Mouse (Mus musculus): ENCODE results near the gene Mtrf1.
"Not testable (repeated sequence)": the region's sequence is repeated elsewhere in the genome, so short reads cannot be mapped to it uniquely, and the experiment has no call there.

Gene Mtrf1

DNA sequence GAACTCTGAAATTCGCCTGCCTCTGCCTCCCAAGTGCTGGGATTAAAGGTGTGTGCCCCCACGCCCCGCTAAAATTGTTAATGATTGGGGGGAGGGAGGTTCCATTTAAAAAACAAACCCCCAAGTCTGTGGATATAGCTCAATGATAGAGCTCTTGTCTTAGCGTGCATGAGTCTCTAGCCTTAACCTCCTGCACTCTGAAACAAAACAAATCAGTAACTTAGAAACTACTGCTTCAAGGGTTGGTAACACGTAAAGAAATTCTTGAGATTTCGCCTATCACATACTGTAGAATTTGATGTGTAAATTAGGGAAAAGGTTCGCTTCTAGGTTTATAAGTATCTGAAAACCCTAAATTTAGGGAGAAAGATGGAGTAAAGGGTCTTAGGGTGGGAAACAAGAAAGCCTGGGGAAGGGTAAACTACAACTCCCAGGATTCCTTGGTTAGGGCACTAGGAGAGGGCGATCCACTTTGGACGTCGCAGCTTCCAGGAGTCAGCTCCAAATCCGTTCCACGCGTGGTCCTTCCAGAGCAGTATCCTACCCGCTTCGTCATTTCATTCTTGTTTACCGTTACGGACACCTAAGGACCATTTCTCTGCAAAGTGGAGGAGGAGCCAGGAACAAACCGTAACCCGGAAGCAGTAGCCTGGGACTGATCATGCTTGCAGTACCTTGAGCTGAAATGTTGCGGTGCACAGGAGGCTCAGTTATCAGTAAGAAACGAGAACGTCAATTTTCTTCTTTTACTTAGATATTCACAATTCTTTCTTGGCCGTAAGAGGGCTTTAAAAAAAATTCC is at the start of gene Mtrf1:
Mtrf1 (plus strand) TSS at position 452 of the 802 bp plus-strand sequence.
- peak; percentile 72 for DNase-seq (ENCODE audit: low spot score)

DNA sequence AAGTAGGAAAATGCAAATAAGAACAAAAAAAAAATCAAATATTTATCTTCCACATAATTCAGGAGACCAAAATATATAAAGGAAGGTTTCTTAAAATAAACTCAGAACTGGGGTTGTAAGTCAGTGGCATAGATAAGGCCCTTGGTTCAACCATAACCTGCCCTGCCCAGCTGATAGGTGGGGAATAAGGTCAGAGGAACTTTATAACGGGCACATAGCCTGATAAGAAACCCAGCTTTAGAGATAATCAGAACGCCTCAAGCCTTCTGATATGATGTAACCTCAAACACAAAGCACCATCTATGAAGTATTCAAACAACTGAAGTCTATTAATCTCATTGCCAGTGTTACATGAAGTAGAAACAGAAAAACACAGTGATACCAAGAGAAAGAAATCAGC is 39.5 kb upstream of the Mtrf1 start:
- no peak for DNase-seq (ENCODE audit: low spot score)

DNA sequence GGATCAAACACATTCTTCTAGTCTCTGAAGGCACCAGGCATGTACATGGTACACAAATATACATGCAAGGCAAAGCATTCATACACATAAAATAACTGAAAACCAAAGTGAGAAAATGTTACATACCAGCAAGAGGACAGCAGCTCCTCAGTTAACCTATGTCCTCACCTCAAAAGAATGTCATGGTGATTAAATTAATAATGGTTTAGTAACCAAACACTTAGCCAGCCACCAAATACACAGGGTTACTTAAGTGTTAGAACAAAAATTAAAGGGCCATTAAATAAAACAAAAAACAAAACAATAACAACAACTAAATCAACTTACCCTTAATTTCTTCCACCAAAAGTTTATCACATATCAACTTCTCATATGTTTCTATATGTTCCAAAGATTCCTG is 20.5 kb upstream of the Mtrf1 start:
- DNase-seq (ENCODE audit: low spot score), result no peak

DNA sequence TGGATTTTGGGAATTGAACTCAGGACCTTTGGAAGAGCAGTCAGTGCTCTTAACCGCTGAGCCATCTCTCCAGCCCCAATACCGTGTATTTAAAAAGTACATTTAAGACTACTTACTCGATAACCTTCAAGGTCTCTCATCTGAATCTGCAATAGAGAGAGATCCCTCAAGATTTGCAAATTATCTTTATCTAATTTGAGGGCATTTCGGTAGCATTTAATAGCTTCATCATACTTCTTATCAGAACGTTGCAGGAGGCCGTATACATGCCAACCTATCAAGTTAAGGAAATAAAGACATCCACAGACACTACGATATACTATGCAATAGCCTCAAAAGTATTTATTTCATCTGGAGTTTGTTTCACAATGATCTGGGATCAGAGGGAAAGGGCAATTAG is 14.5 kb upstream of the Mtrf1 start:
- no peak for DNase-seq (ENCODE audit: low spot score)

DNA sequence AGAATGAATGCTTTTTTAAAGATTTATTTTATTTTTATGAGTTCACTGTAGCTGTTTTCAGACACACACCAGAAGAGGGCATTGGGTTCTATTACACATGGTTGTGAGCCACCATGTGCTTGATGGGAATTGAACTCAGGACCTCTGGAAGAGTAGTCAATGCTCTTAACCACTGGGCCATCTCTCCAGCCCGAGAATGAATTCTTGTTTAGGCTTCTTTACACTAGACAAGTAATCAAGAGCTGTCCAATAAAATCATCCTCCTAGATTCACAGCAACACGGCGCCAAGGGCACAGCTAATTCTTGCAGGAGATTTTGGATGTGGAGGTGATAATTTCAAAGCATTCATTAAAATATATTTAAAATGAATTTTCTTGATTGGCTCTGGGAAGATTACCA is 9.3 kb upstream of the Mtrf1 start:
- no peak for DNase-seq (ENCODE audit: low spot score)

DNA sequence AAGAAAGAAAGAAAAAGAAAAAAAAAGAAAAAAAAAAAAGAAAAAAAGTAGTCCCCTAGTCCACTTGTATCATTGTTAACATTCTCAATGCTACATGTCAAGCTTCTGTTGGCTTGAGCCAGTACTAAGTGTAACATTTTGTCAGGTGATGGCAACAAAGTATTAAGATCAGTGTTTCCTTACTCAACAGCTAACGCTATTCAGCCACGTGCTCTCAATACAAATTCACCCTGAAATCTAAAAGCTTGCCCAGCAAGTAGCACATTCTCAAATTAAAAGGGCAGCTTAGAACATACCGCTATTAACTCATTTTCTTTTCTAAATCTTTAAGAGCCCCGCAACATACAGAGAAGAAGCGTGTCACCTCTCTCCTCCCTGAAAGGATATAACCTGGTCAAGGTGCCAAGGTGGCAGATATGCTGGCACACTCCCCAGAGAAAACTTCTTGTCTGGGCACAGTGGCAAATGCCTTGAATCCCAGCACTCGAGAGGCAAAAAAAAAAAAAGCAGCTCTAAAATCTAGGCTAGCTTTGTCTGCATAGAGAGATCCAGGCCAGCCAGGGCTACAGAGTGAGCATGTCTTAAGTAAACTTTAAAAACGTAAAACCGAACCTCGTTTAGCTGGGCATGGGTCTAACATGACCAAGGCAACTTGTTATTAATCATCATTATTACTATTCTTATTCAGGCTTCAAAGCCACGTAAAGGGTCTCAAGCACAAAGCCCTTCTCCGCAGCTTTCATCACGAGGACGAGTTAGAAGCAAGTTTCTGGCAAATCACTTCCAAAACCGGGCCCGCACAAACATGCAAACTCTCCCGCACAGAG is 7.9 kb upstream of the Mtrf1 start:
- DNase-seq (ENCODE audit: low spot score), result no peak

DNA sequence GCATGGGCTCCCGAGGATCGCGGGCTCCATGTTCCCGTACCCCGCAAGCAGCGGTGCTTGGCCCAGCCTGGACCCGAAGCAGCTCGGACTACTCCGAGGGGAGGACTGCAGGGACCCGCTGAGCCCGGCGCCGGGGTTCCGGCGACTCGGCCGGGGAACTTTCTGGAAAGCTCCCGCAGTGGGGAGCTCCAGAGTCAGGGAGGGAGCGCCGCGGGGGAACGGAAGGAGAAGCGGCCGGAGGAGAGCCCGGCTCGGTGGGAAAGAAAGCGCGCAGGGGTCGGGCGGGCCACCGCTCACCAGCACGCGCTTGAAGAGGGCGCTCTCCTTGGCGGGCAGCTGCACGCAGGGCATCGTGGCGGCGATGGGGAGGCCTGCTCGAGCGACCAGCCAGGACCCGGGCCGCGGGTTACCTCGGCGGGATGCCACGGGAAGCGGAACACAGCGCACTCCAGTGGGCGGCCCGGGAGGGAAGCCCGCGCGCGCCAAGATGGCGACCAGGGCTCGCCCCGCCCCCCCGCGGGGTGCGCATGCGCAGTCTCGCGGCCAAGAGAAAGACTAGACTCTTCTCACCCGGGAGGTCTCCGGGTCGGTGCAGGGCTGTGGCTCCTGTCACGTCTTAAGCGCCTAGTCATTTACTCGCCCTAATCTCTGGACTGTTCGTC is 7.2 kb upstream of the Mtrf1 start, which contains the start of gene Naa16:
Naa16 (minus strand) TSS at position 514 of the 662 bp plus-strand sequence.
- DNase-seq (ENCODE audit: low spot score), result peak; percentile 86

DNA sequence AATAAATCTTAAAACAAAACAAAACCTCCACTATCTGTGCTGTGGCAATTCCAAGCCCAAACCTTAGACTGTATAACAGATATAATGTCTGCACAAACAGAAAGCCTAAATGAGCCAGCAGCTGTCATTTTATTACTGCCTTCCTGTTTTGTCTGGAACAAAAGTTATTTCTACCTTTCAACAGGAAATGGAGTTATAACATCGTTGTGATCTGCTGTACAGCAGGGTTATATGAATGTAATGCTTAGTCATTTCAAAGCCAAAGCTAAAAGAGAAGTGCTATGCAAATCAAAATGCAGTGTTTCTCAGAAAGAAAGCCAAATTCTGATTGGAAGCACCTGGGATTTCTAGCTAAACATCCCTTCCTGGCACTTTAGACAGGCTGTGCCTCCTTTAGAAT is 4.3 kb upstream of the Mtrf1 start:
- DNase-seq (ENCODE audit: low spot score), result no peak

DNA sequence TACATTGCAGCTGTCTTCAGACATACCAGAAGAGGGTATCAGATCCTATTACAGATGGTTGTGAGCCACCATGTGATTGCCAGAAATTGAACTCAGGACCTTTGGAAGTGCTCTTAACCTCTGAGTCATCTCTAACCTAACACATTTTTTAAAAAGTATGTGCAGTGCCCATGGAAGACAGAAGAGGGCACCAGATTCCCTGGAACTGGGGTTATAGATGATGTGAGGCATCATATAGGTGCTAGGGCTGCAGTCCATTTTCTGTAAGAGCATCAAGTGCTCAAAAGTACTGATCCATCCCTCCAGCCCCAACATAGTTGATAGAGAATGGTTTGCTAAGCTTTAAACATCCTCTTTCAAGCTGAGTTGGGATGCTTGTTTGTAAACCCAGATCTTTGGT is 3.0 kb upstream of the Mtrf1 start:
- DNase-seq (ENCODE audit: low spot score), result no peak

DNA sequence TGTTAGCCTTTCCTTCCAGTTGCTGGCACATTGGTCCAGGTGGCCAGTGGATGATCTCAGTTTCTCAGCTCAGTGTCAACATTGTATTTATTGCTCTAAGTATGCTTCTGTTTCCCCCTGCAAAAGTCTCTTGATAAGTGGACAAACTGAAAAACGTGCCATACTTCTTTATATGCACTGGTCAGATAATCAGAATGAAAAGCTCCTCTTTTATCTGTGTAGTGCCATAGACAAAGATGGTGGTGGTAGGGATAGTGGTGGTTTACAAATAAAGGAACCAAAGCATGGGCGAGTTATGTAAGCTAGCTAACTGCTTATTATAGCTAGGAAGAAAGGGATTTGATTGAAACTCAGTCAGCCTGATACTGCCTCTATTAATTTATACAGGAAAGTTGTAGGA is 10.1 kb downstream of the Mtrf1 start:
- no peak for DNase-seq (ENCODE audit: low spot score)

DNA sequence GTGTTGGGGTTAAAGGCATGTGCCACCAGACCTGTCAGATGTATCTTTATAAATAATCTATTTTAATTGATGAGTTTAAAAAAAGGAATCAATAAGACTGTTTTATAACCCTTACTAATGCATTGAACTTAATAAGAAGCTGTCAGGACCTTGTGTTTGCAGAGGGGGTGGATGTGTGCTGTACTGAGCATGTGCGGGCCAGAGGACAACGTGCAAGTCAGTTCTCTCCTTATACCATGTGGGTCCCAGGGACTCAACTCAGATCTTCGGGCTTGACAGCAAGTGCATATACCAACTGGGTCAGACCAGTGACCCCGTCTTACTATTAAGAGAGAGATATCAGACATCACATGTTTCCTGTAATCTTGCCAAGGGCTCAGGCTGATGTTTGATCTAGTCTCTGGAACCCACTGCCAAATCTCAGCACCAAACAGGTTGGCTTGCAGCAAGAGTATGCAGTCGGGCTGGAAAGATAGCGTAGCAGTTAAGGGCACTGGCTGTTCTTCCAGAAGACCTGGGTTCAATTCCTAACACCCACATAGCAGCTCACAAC is 11.8 kb downstream of the Mtrf1 start:
- no peak for DNase-seq (ENCODE audit: low spot score)

DNA sequence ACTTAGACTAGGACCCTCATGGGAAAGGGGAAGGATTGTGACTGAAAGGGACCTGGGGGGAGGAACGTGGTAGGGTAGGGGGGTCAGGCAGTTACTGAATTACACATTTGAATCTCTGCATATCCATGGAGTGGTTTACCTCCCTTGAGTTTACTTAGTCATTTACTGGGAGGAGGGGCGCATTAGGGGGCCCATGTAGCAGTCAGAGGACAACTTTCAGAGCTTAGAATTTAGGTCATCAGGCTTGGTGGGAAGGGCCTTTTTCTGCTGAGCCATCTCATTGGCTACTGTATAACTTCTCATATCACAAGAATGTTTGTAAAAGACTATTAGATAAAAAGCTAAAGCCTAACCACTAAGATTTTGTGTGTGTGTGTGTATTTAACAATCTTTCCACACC is 13.1 kb downstream of the Mtrf1 start:
- no peak for DNase-seq (ENCODE audit: low spot score)

DNA sequence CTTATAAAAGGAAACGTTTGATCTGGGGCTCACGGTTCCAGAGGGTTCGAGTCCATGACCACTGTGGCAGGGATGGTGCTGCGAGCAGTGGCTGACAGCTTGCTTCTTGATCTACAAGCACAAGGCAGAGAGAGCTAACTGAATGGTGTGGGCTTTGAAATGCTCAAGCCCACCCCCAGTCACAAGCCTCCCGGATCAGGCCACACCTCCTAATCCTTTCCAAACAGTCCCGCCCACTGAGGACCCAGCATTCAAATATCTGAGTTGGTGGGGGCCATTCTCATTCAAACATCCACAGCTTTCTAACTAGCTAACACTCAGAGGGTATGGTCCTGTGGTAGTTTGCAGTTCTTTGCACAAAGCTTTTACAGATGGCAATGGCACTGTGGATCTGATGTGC is 15.5 kb downstream of the Mtrf1 start:
- DNase-seq (ENCODE audit: low spot score), result no peak

DNA sequence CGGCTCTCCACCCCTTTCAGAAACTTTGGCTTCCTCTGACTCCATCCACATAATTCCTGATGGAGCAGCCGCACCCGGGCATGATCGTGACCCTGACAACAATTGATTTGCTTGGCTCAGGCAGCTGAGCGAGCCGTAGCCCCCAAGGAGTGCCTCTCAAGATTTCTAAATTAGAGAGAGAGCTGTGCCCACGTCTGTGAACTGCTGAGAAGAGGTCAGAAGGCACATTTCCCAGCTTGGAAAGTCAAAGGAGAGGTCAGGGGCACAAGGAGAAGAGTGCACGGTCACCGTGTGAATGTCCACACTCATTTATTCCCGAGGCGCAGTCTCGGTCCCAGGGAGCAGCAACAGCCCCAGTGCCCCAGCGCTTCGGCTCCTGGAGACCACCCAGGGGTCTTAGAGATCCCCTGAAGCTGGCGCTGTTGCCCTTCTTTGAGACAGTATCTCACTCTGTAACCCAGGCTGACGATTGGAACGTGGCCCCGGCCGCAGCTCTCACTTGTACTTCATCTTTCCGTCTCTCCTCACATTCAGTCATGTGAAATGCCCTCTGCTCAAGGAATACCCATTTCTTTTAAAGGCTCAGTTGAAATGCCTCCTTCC is 22.6 kb downstream of the Mtrf1 start:
- no peak for DNase-seq (ENCODE audit: low spot score)

DNA sequence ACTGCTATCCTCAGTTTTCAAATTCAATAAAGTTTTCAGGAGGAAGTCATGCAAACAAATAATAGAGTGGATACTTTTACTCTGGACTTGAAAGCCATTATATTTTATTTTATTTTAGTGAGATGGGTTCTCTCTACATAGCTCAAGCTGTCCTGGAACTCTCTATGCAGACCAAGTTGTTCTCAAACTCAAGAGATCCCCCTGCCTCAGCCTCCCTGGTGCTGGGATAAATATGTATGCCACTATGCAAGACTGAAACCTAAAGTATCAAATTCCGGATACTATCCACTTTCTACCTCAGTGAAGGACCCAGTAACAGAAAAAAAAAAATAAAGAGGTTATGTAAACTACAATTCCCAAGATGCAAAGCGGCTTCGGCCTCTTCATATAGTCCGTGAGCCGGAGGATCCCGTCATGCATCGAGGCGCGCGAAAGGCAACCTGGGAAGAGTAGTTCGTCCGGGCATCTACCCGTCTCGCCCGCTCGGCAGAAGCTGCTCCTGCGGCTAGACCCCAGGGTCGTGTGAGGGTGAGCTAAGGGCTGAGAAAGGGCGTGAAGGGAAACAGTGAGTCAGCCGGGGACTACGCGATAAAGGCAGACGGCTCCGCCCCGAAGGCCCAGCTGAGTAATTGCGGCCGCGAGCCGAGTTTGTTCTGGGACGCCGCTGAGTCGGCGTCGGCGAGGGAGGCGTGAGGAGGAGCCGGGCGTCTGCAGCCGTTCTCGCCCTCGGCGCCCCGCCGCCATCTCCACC is 28.6 kb downstream of the Mtrf1 start, which contains the start of gene Kbtbd7:
Kbtbd7 (plus strand) TSS at position 533 of the 751 bp plus-strand sequence.
- DNase-seq (ENCODE audit: low spot score), result peak; percentile 86

DNA sequence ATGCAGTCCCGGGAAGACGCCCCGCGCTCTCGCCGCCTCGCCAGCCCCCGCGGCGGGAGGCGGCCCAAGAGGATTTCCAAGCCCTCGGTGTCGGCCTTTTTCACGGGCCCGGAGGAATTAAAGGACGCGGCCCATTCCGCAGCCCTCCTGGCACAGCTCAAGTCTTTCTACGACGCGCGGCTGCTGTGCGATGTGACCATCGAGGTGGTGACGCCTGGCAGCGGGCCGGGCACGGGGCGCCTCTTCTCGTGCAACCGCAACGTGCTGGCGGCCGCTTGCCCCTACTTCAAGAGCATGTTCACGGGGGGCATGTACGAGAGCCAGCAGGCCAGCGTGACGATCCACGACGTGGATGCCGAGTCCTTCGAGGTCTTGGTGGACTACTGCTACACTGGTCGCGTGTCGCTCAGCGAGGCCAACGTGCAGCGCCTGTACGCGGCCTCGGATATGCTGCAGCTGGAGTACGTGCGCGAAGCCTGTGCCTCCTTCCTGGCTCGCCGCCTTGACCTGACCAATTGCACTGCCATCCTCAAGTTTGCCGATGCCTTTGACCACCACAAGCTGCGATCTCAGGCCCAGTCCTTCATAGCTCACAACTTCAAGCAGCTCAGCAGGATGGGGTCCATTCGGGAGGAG is 29.3 kb downstream of the Mtrf1 start:
- DNase-seq (ENCODE audit: low spot score), result not testable (repeated sequence)

DNA sequence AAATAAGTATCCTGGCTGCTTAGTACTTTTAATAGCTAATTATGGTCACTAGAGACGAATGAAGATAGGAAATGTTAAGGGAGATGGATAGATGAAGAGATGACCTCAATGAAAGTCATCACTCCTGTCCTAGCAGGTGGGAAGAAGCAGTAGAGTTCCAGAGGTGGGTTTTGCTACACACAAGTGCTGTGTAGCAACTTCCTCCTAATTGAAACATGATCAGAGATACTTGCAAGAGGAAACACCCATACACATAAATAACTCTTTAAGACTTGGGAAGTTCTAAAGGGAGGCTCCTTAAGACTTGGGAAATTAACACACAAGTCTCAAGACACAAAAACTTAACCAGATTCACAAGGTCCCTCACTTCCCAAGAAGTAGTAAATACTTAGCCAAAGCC is 36.5 kb downstream of the Mtrf1 start:
- no peak for DNase-seq (ENCODE audit: low spot score)

DNA sequence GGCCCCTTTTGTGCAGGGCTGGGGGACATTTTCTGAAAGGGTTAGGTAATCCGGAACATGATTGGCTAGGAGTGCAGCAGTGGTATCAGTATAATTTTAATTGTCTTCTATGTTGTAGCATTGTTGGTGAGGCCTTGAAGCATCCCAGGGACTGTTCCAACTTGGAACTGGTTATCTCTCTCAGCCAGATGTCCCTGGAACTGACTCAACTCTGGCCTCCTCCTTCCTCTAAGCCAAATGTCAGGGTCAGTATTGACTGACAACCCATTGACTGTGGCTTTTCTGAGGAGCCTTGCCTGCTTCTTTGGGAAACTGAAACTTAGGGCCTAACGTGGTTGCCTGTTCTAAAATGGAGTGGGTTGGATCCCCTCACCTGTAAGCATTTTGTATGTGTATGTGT is 43.1 kb downstream of the Mtrf1 start:
- no peak for DNase-seq (ENCODE audit: low spot score)

DNA sequence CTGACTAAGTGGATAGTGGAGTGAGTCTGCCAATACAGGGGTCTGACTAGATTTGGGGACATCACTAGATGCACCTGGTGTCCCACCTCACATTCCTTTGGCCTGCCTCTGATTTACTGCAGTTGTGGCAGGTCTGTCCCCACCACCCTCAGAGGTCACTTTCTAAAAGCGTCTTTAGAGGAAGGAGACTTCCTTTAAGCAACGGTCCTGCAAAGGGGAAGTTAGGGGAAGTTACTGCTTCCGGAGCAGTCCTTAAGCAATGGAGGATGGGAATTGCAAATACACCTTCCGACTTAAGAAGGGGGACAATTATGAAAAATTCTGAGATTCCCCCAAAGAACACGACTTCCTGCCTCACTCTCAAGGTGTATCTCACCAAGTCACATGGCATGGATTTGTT is 43.9 kb downstream of the Mtrf1 start:
- DNase-seq (ENCODE audit: low spot score), result no peak

DNA sequence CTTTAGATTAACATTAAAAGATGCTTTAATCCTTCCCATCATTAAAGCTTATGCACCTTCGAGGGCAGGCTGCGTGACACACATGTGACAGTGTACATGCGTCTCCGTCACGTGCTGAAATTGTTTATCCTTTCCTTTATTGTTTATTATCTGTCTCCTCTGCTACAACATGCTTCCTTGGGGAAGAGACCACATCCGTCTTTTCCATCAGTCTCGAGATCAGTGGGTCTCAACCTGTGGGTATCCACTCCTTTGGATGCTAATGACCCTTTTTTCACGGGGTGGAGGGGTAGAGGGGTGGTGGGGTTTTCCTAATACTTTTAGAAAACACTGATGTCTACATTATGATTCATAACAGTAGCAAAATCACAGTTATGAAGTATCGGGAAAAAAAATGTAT is 47.0 kb downstream of the Mtrf1 start:
- DNase-seq (ENCODE audit: low spot score), result no peak
